Mouse (Mus musculus) stomach, embryonic 16.5 days (tissue): ENCODE measurements at regions not wholly inside any gene's neighbourhood (a gene's known extent, or its start where the extent isn't known, plus 50 kb on each side); places are given as distances from the start of the nearest gene placed in this dataset.

Source experiments
- ATAC-seq: fragments of 200-750 bp; cut with Nextera tagmentation; 2 replicates; pipeline ENCODE4 v1.8.0; 2017; ENCODE audit warnings: moderate number of reproducible peaks, moderate TSS enrichment; ENCODE audit not compliant: insufficient read depth, low FRiP score
- H3K27ac ChIP-seq: fragments of 300-500 bp; sonication (generic); 2 replicates; pipeline ENCODE4 v1.5.1; 2014; ENCODE audit warnings: low read length
- H3K27me3 ChIP-seq: fragments of 300-500 bp; sonication (generic); 2 replicates; pipeline ENCODE4 v1.6.1; 2014; ENCODE audit warnings: low read length, control low read depth, mixed read lengths; ENCODE audit not compliant: control insufficient read depth, insufficient read depth
- H3K36me3 ChIP-seq: fragments of 300-500 bp; sonication (generic); 2 replicates; pipeline ENCODE4 v1.6.1; 2014; ENCODE audit warnings: low read length; ENCODE audit not compliant: control insufficient read depth, insufficient read depth
- H3K4me1 ChIP-seq: fragments of 300-500 bp; sonication (generic); 2 replicates; pipeline ENCODE4 v1.6.1; 2014; ENCODE audit warnings: low read length, control low read depth, mixed read lengths; ENCODE audit not compliant: control insufficient read depth, insufficient read depth
- H3K4me2 ChIP-seq: fragments of 300-500 bp; sonication (generic); 2 replicates; pipeline ENCODE4 v1.6.1; 2014; ENCODE audit warnings: low read depth, low read length, mixed read lengths
- H3K4me3 ChIP-seq: fragments of 300-500 bp; sonication (generic); replicated peaks from 2 replicates; pipeline ENCODE4 v1.5.1; 2014; ENCODE audit warnings: mild to moderate bottlenecking, low read length
- H3K9ac ChIP-seq: fragments of 300-500 bp; sonication (generic); 2 replicates; pipeline ENCODE4 v1.6.1; 2014; ENCODE audit warnings: low read length
- H3K9me3 ChIP-seq: fragments of 300-500 bp; sonication (generic); replicated peaks from 2 replicates; pipeline ENCODE4 v1.6.1; 2016; ENCODE audit warnings: low read length, control low read depth; ENCODE audit not compliant: control insufficient read depth
- WGBS: fragments of 180-500 bp; shearing (Covaris S2); extraction: QIAGEN DNeasy Blood & Tissue Kit; methylation state at CpG from one replicate; pipeline ENCODE4 v1.1.7; 2014; 5-methylcytosine and 5-hydroxymethylcytosine counted together

DNA sequence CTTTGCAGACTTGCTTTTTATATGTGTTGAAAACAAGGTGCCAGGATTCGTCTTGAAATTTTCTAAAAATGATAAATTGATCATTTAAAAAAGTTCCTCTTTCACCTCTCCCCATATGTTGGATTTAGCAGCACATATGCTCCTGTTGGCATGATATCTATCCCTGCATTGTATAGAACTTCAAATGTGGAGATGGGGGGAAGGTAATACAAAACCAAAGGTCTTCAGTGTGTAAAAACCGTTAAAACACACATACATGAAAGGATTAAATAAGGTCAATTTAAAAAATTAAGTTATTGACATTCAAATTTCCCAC, 345.0 kb upstream of the Lcorl start:
- Histone ChIP-seq H3K27ac (no peak overlapping the region), H3K4me2 (no peak overlapping the region)
- 70% methylated on average over 2 of the region's 2 CpGs for WGBS

GRCm38 (mm10) chr5:46201639-46202456, 344.4 kb upstream of the Lcorl start:
- Histone ChIP-seq H3K27me3 (no peaks in the 10 kb centered on the region), H3K4me1 (no peaks in the 10 kb centered on the region), H3K9ac (no peak overlapping the region), H3K36me3 (no peaks in the 10 kb centered on the region), H3K4me2 (no peak overlapping the region), H3K27ac (no peak overlapping the region), H3K4me3 (no peak overlapping the region), H3K9me3 (no peaks in the 10 kb centered on the region)
- no peak for ATAC-seq
- WGBS = 80% methylated on average over 6 of the region's 6 CpGs

More for the DNA sequence above, 345.0 kb upstream of the Lcorl start:
- no peak overlapping the region for H3K4me3 ChIP-seq
- no peak for ATAC-seq
- no peaks in the 10 kb centered on the region for H3K27me3 ChIP-seq
- no peaks in the 10 kb centered on the region for H3K9me3 ChIP-seq
- H3K4me1 ChIP-seq = no peaks in the 10 kb centered on the region
- H3K36me3 ChIP-seq = no peaks in the 10 kb centered on the region
- H3K9ac ChIP-seq = no peak overlapping the region

GRCm38 (mm10) chr5:46186908-46187307, 329.5 kb upstream of the Lcorl start:
- no peak overlapping the region for H3K4me3 ChIP-seq
- no peak overlapping the region for H3K9ac ChIP-seq
- no peak overlapping the region for H3K4me2 ChIP-seq
- H3K4me1 ChIP-seq = no peaks in the 10 kb centered on the region
- H3K27me3 ChIP-seq = no peaks in the 10 kb centered on the region
- no peaks in the 10 kb centered on the region for H3K36me3 ChIP-seq
- no peaks in the 10 kb centered on the region for H3K9me3 ChIP-seq
- no peak for ATAC-seq
- WGBS = 90% methylated on average over 2 of the region's 2 CpGs
- no peak overlapping the region for H3K27ac ChIP-seq

DNA sequence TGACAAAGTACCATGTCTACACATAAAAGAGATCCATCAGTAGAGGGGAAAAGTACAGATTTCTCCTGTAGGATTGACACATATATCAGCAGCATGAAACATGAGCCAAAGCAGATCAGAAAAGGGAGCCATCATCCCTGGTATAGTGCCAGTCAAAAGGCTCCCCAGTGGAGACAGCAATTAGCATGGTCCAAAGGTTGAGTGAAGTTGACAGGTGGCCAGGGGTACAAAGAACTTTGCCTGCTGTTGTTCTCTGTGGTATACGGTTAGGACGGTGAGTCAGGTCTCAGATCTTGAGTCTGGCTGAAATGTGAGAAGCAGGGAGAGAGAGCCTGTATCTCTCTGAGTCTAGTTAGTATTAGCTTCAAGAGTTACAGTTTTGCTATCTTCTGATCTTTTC, 324.7 kb upstream of the Lcorl start:
- Histone ChIP-seq H3K36me3 (no peaks in the 10 kb centered on the region), H3K9ac (no peak overlapping the region), H3K27me3 (no peaks in the 10 kb centered on the region), H3K4me1 (no peaks in the 10 kb centered on the region), H3K9me3 (no peaks in the 10 kb centered on the region), H3K4me2 (no peak overlapping the region), H3K27ac (no peak overlapping the region), H3K4me3 (no peak overlapping the region)
- ATAC-seq = no peak
- 58% methylated on average over 2 of the region's 2 CpGs for WGBS

DNA sequence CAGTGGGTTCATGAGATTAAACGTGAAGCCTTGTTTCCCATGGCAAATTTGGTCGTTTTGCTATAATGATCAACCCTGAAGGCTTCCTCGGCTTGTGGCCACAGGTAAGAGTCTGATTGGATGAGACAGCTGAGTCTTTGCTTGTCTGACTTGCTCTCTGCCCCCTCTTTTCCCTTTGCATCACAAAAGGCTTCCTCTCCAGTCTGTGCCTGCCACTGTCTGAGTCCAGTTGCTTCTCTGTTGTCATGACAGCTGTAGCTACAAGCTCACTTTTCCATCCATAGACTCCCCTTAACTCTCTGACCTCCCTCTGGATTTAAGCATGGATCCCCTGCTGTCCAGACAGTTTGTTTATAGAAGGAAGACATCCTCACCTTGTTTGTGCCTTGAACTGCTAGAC, 314.9 kb upstream of the Lcorl start:
- no peak overlapping the region for H3K4me3 ChIP-seq
- H3K9me3 ChIP-seq = no peaks in the 10 kb centered on the region
- H3K27ac ChIP-seq = no peak overlapping the region
- H3K36me3 ChIP-seq = no peaks in the 10 kb centered on the region
- WGBS = 32% methylated on average over 3 of the region's 3 CpGs
- H3K4me1 ChIP-seq = no peaks in the 10 kb centered on the region
- no peak overlapping the region for H3K4me2 ChIP-seq
- no peak for ATAC-seq
- H3K27me3 ChIP-seq = no peaks in the 10 kb centered on the region
- no peak overlapping the region for H3K9ac ChIP-seq

GRCm38 (mm10) chr5:46160774-46161173, 303.4 kb upstream of the Lcorl start:
- ATAC-seq = no peak
- no peaks in the 10 kb centered on the region for H3K4me1 ChIP-seq
- no peaks in the 10 kb centered on the region for H3K27me3 ChIP-seq

DNA sequence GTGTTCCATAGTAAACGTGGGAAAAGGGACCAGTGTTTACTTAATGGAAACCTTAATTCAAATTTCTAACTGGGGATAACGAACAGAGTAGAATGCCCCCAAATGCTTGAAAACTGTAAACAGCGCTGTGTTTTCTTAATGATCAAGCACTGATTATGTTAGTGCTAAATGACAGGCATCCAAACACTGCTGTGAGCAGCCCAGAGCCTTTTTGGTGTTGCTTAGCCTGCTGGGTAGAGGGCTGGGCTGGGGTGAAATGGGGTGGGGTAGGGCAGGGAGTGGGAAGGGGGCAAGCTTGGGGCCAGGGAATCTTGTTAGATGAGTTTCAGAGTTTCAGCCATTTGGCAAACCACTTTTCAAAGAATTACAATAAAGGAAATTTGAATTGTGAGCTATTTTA, 294.6 kb upstream of the Lcorl start:
- Histone ChIP-seq H3K36me3 (no peaks in the 10 kb centered on the region), H3K27me3 (no peaks in the 10 kb centered on the region), H3K4me1 (no peaks in the 10 kb centered on the region), H3K9me3 (no peaks in the 10 kb centered on the region), H3K4me2 (no peak overlapping the region), H3K9ac (no peak overlapping the region), H3K27ac (no peak overlapping the region), H3K4me3 (no peak overlapping the region)
- ATAC-seq = no peak
- WGBS = 32% methylated on average over 3 of the region's 3 CpGs

More at GRCm38 (mm10) chr5:46160774-46161173, 303.4 kb upstream of the Lcorl start:
- Histone ChIP-seq H3K4me2 (no peak overlapping the region), H3K36me3 (no peaks in the 10 kb centered on the region), H3K27ac (no peak overlapping the region), H3K9me3 (no peaks in the 10 kb centered on the region), H3K9ac (no peak overlapping the region), H3K4me3 (no peak overlapping the region)
- 79% methylated on average over 4 of the region's 4 CpGs for WGBS

GRCm38 (mm10) chr5:46150825-46151224, 293.4 kb upstream of the Lcorl start:
- Histone ChIP-seq H3K4me1 (no peaks in the 10 kb centered on the region), H3K4me3 (no peak overlapping the region), H3K9ac (no peak overlapping the region), H3K27ac (no peak overlapping the region), H3K4me2 (no peak overlapping the region), H3K9me3 (no peaks in the 10 kb centered on the region), H3K27me3 (no peaks in the 10 kb centered on the region), H3K36me3 (no peaks in the 10 kb centered on the region)
- WGBS = 58% methylated on average over 6 of the region's 6 CpGs
- no peak for ATAC-seq

DNA sequence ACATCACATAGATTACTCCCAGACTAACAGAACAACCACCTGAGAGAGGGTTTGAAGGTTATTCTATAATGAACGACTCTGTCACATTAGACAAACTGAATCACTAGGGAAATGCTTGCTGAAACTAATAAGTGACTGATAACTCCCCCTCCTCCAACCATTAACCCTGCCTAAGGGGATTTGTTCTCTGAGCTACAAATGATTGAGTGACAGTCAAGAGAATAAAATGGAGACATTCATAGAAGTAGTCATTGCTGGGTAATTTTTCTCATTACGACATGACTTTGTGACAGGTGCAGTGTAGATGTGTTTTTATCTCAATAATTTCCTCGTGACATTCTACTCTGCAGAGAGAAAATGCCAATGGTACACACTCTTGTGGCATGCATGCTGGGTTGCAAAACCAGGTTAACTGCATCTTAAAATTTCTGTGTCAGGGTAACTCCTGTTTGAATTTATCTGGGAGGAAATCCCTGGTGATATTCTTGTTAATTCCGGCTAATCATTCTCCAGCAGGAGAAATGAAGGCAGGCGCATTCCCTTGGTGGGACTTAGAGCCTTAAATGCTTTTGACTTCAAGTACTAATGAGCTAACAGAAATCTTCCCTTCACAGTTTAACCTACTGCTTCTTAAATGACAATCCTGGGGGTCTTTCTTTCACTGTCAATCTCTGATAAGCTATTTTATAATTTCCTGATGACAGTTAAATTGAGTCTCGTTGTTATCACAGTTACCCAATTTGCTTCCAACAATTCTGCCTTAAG, 292.6 kb upstream of the Lcorl start:
- no peaks in the 10 kb centered on the region for H3K9me3 ChIP-seq
- no peak for ATAC-seq
- H3K4me1 ChIP-seq = no peaks in the 10 kb centered on the region

More for the DNA sequence above, 292.6 kb upstream of the Lcorl start:
- no peaks in the 10 kb centered on the region for H3K36me3 ChIP-seq
- no peak overlapping the region for H3K27ac ChIP-seq
- no peak overlapping the region for H3K9ac ChIP-seq
- no peaks in the 10 kb centered on the region for H3K27me3 ChIP-seq
- H3K4me2 ChIP-seq = no peak overlapping the region
- no peak overlapping the region for H3K4me3 ChIP-seq
- 50% methylated on average over 6 of the region's 6 CpGs for WGBS
